Mouse (Mus musculus) cerebellum, adult 11-12 months (tissue): Measurements from ENCODE around the gene Vmn1r139.
"Not testable (repeated sequence)": the region's sequence is repeated elsewhere in the genome, so short reads cannot be mapped to it uniquely, and the experiment has no call there.

Experiments
- DNase-seq: peaks from one replicate; pipeline ENCODE4 v3.0.0; 2022

Gene Vmn1r139

DNA sequence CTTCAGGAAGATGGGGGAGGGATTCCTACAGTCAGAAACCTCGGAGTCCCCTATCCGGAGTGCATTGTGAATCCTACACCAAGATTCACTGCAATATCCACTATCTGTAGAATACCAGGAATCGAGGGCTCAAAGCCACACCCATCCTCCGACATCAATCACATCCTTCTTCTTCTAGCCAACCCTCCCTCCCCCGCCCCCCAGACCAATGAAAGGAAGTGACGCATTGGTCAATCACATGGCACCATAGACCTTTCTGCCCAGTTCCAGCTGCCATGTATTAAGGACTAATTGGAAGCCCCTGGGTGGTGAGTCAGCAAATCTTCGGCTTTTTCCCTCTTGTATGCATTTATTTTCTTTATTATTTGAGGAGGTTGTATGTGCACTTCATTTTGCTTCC lies at the start of gene Vmn1r139:
Gene Vmn1r139, plus strand, starts transcription at position 301 of the 400 bp plus-strand sequence.
- DNase-seq = not testable (repeated sequence)

DNA sequence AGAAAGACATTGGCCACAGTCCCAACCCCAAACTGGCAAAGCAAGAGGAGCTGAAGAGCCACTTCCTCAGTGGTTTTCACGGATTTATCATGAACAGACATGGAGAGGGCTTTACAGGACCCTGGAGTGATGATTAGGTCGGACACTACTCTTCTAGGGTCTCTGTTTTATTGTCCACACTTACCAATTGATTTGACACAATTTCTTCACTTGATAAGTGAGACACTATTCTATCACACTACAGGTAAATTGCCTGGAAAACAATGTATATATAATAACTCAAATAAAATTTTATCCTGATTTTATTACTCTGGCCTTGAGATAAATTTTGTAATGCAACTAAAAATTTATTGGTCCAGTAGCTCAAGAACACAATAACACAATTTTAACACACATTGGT lies 40.1 kb upstream of the Vmn1r139 start, which contains the start of gene Vmn1r138:
Gene Vmn1r138, minus strand, starts transcription at position 101 of the 400 bp plus-strand sequence.
- not testable (repeated sequence) for DNase-seq

DNA sequence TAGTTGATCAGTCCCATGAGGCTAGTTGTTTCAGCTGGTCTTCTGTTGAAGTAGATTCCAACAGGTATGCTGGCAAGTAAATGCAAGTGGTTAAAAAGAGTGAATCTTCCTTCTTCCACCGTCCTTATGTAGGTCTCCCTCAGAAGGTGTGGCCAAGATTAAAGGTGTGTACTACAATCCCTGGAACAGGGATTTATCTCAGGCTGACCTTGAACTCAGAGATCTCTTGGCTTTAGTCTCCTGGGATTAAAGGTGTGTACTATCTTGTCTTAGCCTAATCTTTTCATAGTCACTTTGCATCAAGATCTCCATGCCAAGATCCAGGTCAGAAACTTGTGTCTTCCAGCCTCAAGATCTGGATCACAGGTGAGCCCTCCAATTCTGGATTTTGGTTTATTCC lies 12.7 kb upstream of the Vmn1r139 start, which contains the start of gene Gm6176:
Gene Gm6176, minus strand, starts transcription at position 101 of the 400 bp plus-strand sequence.
- DNase-seq = not testable (repeated sequence)

DNA sequence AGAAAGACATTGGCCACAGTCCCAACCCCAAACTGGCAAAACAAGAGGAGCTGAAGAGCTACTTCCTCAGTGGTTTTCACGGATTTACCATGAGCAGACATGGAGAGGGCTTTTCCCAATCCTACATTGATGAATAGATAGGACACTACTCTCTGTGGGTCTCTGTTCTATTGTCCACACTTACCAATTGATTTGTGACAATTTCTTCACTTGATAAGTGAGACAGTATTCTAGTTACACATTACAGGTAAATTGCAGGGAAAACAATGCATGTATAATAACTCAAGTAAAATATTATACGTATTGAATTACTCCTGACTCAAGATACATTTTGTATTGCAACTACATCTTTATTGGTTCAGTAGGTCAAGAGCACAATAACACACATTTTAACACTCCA lies 49.3 kb downstream of the Vmn1r139 start, which contains the start of gene Gm16451:
Gene Gm16451, minus strand, starts transcription at position 101 of the 400 bp plus-strand sequence.
- not testable (repeated sequence) for DNase-seq

DNA sequence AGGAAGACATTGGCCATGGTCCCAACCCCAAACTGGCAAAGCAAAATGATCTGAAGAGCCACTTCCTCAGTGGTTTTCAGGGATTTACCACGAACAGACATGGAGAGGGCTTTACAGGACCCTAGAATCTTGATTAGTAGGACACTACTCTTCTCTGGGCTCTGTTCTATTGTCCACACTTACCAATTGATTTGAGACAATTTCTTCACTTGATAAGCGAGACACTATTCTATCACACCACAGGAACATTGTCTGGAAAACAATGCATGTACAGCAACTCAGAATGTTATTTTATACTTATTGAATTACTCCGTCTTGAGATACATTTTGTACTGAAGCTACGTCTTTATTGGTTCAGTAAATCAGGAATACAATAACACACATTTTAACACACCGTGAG lies 65.8 kb downstream of the Vmn1r139 start, which contains the start of gene Gm10666:
Gene Gm10666, minus strand, starts transcription at position 101 of the 400 bp plus-strand sequence.
- DNase-seq = not testable (repeated sequence)
